Mouse (Mus musculus) forebrain, embryonic 10.5 days (tissue): ENCODE results near the gene Nme7. TPM values are rescaled to one million over a fixed set of nuclear protein-coding genes. Genes with fewer than 3 reads are reported as not detected.

ENCODE experiments used
- DNase-seq: peaks from one replicate; pipeline ENCODE4 v3.0.0-alpha.2; 2017; ENCODE audit warnings: low spot score; ENCODE audit errors: extremely low spot score
- H3K27ac ChIP-seq: fragments of 300-500 bp; sonication (generic); 2 replicates; pipeline ENCODE4 v1.5.1; 2016; ENCODE audit warnings: mild to moderate bottlenecking
- H3K27me3 ChIP-seq: fragments of 300-500 bp; sonication (generic); 2 replicates; pipeline ENCODE4 v1.6.1; 2016; ENCODE audit warnings: mild to moderate bottlenecking; ENCODE audit not compliant: poor library complexity, severe bottlenecking
- H3K36me3 ChIP-seq: fragments of 300-500 bp; sonication (generic); replicated peaks from 2 replicates; pipeline ENCODE4 v1.6.1; 2016; ENCODE audit warnings: mild to moderate bottlenecking, moderate library complexity
- H3K4me1 ChIP-seq: fragments of 300-500 bp; sonication (generic); 2 replicates; pipeline ENCODE4 v1.6.1; 2016
- H3K4me3 ChIP-seq: fragments of 300-500 bp; sonication (generic); 2 replicates; pipeline ENCODE4 v1.5.1; 2016; ENCODE audit warnings: mild to moderate bottlenecking, moderate library complexity
- H3K9me3 ChIP-seq: fragments of 300-500 bp; sonication (generic); 2 replicates; pipeline ENCODE4 v1.6.1; 2016; ENCODE audit warnings: mild to moderate bottlenecking, moderate library complexity
- WGBS: fragments of 180-500 bp; shearing (Covaris S2); methylation state at CpG from one replicate; pipeline ENCODE4 v1.1.7; 2016; 5-methylcytosine and 5-hydroxymethylcytosine counted together
- polyA plus RNA-seq: library from polyadenylated mRNA; unstranded; fragments of >200 nt; fragmentation: Nextera tagmentation; extraction: Ambion mirVana; gene quantifications from 2 replicates; pipeline ENCODE4 v1.2.1, GENCODE M21; 2016

Nme7 gene
- polyA plus RNA-seq, 1 experiment from 2014 or later: 48.8 TPM

GRCm38 (mm10) chr1:164481645-164482354 lies 177.9 kb downstream of the Nme7 start:
- no peaks in the 10 kb centered on the region for H3K36me3 ChIP-seq
- 62% methylated on average over 9 of the region's 9 CpGs for WGBS
- no peak for DNase-seq
- no peak overlapping the region for H3K4me3 ChIP-seq
- no peak overlapping the region for H3K27ac ChIP-seq
- 0 out of 2 replicates have a peak, but pooled peaks cover 2% of the 10 kb centered on the region for H3K4me1 ChIP-seq
- no peaks in the 10 kb centered on the region for H3K9me3 ChIP-seq
- no peaks in the 10 kb centered on the region for H3K27me3 ChIP-seq

GRCm38 (mm10) chr1:164482833-164483232 lies 178.9 kb downstream of the Nme7 start:
- H3K9me3 ChIP-seq: no peaks in the 10 kb centered on the region
- H3K4me1 ChIP-seq: 0 out of 2 replicates have a peak, but pooled peaks cover 2% of the 10 kb centered on the region
- no peak for DNase-seq
- H3K27ac ChIP-seq: no peak overlapping the region
- no peaks in the 10 kb centered on the region for H3K36me3 ChIP-seq
- H3K4me3 ChIP-seq: no peak overlapping the region
- H3K27me3 ChIP-seq: no peaks in the 10 kb centered on the region
- WGBS: 79% methylated on average over 3 of the region's 3 CpGs

DNA sequence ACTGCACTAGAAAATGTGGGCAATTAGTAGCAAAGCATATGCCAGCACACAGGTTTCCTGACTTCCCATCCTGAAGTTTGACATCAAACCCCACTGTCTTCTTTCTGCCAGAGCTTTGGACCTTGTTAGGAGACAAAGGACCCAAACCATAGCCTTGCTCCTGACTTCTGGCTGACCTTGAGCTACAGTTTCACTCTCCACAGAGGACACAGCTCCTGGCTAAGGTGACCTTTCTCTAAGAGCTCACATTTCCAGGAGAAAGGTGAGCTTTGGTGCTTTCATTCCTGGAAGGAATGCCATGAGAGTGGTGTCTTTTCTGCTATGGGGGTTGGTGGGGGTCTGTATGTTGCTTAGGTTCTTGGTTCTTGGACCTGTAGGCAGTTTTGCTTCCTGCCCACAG lies 179.8 kb downstream of the Nme7 start:
- DNase-seq: no peak
- no peaks in the 10 kb centered on the region for H3K27me3 ChIP-seq
- no peak overlapping the region for H3K27ac ChIP-seq
- no peaks in the 10 kb centered on the region for H3K36me3 ChIP-seq
- H3K4me3 ChIP-seq: no peak overlapping the region
- H3K9me3 ChIP-seq: no peaks in the 10 kb centered on the region
- 0 out of 2 replicates have a peak, but pooled peaks cover 2% of the 10 kb centered on the region for H3K4me1 ChIP-seq

Other genes with a start within 250 kb of the Nme7 start
- not detected in 2 replicates for gene Sell, start 242.1 kb upstream of the Nme7 start, polyA plus RNA-seq
- gene Selp, start 188.9 kb upstream of the Nme7 start, polyA plus RNA-seq: not detected in 2 replicates
- 0.27 and 0.36 TPM in 2 replicates for gene F5, start 152.3 kb upstream of the Nme7 start, polyA plus RNA-seq
- gene Slc19a2, start 55.1 kb upstream of the Nme7 start, polyA plus RNA-seq: 11.2 and 12.2 TPM in 2 replicates
- gene Ccdc181, start 28.5 kb upstream of the Nme7 start, polyA plus RNA-seq: 13.9 and 14.0 TPM in 2 replicates
- 24.9 and 26.7 TPM in 2 replicates for gene Blzf1, start 3.4 kb downstream of the Nme7 start, polyA plus RNA-seq
- gene Atp1b1, start 154.2 kb downstream of the Nme7 start, polyA plus RNA-seq: 7.8 and 9.9 TPM in 2 replicates